Mouse (Mus musculus): ENCODE measurements at regions not wholly inside any gene's neighbourhood (a gene's known extent, or its start where the extent isn't known, plus 50 kb on each side); places are given as distances from the start of the nearest gene placed in this dataset.

DNA sequence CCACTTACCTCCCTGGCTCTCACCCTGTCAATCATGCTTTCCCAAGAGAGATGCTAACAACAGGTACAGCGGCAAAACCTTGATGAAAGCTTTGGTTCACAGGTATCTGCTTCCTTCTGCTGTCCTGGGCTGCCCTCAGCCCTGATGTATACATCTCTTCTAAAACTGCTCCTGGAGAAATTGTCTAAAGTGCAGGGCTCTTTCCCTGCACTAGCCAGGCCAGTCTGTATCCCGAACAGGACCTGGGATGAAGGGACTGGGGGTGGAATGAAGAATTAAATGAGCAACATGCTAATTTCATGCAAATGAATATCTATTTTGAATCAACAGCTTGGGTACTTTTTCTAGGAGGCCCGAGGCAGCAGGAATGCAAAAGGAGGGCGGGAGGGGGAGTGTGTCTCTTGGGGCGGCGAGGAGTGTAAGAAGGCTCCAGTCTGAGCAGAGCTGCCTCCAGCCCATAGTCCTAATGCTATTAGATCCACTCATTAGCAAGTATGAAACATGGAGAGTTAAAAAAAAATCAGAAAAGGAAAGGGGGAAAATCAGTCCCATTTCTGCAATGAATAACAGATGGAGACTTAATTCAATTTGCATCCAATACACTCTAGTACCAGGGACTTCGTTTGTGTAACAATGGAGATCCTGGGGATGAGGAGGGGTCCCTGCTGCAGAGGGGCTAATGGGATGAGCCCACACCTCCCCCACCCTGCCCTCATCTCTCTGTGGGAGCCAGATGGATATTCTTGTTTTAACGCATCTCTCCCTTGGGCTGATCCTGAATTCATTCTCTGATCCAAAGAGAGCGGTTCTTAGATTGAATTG is 137.0 kb upstream of the Ncam1 start:
- DNase-seq: no peak

DNA sequence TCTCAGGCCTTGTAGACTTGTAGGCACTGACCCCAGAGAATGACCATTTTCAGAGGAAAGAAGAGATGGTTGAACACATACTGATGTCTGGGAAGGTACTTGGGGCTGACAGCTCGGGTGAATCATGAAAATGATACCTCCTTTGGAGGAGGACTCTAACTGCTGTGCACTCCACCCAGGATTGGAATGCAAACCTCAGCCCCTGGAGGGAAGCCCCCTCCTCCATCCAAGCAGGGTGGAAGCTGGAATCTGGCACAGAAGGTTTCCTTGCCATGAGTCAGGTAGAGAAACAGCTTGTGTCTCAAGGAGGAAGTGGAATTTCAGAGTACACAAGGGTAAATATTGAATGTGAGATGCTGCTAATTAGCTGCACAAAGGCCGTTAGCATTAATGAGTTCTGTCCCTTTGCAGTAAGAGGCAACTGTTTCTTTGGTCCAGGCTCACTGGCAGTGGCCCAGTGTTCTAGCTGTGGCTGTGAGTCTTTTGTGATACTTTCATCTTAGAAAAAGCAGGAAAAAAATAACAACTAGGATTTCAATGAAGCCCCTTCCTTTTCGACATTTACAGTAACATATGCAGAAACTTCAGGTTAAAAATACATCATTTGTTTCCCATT is 129.4 kb upstream of the Ncam1 start:
- DNase-seq: no peak

GRCm38 (mm10) chr9:49927281-49927680 is 128.6 kb upstream of the Ncam1 start:
- DNase-seq: no peak

DNA sequence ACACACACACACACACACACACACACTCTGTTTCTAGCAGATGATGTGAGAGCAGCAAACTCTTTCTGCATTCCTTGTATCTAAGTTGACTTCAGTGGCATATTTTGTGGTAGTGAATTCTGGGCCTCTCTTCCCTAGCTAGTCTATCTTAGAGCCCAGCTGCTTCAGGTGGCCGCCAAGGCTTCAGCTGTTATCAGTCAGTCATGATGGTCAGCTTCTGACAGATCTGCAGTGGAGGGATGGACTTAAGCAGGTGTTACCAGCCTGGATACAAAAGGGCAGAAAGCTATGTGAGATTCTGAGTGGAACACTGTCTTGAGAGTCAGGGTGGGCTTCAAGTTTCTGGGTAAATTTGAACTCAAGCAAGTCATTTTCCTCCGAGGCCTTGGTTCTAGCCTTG is 127.1 kb upstream of the Ncam1 start:
- no peak for DNase-seq

DNA sequence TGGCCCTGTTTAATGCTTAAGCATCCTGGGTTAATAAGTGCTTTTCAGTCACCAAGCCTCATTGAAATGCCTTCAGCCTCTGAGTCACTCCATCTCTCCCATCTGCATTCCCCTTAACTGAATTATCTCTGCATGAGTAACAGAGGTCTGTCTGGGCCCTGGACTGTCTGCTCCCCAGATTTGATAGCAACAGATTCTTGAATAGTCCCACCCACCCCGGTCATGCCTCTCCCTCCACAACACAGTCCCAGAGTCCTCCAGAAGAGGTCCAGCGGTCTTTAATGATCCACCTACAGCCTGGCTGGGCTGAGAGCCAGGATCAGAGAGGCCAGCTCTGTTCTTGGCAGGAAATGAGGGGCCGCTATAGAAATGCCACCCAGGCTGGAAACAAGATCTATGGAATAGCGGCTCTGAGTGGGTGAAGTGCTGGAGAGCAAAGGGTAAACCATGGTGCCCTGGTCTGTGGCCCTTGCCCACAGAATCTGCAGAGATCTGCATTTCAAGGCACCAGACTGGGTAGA is 125.3 kb upstream of the Ncam1 start:
- DNase-seq: no peak

- peak; percentile 23 for DNase-seq
These were observed 124.0 kb upstream of the Ncam1 start for GRCm38 (mm10) chr9:49922770-49923169.

- DNase-seq: no peak
These were observed 123.4 kb upstream of the Ncam1 start for GRCm38 (mm10) chr9:49922162-49922561.

GRCm38 (mm10) chr9:49921306-49921705 is 122.6 kb upstream of the Ncam1 start:
- DNase-seq: no peak

- peak; percentile 34 for DNase-seq
These were observed 116.5 kb upstream of the Ncam1 start for GRCm38 (mm10) chr9:49915046-49915719.

GRCm38 (mm10) chr9:49913677-49914076 is 115.0 kb upstream of the Ncam1 start:
- no peak for DNase-seq

DNA sequence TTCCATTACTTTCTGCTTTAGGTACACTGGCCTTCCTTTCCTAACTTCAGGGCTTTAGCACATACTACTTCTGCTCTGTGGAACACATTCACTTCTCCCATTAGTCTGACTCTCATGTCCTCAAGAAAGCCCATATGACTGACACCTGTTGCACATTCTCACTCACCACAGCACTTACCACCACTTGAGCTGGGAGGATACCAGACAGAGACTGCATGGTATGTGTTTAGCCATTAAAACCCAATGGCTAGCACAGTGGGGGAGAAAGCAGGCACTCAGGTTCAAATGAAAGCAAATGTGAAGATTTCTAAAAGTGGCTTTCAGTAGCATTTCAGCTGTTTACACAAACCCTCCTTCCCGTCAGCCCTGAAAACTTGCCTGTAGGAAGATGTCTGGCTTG is 113.6 kb upstream of the Ncam1 start:
- DNase-seq: no peak

DNA sequence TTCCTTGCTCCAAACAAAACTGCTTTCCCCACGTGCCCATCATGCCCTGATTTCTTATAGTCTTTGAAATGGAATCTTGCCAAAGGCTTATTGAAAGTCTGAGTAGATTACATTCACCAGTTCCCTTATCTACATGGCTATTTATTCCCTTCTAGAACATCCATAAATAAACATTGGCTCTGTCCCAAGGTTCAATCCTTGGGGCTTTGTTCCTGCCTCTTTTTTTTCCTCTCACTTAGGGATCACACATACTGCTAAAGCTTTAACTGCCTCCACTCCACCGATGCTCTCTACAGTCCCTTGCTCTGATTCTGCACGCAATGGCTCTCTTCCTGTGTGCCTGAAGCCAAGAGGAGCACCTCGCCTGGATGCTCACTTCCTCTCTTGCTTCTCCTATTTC is 107.6 kb upstream of the Ncam1 start:
- no peak for DNase-seq

DNA sequence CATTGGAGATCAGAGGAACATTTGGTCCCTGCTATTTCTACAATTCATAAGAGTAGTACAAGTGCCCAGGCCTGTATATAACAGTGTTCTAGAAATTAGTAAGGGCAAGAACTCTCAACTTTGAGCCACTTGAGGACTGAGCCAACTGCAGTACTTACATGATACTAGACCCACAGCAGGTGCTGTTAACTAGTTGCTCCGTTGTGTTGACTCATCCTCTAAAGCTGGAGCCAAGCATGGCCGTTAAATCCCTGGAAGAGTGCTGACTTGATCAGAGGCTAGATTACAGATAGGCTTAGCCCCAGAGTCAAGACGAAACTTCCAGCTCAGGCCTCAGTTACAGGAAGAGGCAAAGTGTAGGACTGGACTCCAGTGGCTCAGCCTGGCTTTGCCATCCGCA is 107.0 kb upstream of the Ncam1 start:
- no peak for DNase-seq

DNA sequence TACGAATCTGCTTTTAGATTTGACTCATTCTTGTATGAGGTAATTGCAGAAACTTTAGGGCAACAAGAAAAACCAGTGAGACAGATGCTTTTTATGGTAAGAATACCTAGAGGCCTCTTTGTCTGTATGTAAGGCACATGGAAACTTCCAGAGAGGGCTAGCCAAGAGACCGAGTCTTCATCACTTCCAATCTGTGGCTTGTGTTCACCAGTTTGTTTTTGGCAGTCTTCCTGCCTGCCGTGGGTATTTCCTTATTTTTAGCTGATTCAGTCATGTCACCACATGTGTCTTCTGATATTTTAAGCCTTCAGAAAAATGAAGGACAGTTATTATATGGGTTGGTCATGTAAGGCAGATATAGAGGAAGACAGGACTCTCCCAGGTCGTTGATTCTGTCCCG is 100.2 kb upstream of the Ncam1 start:
- DNase-seq: no peak

- DNase-seq: peak; percentile 65
These were observed 86.0 kb upstream of the Ncam1 start for GRCm38 (mm10) chr9:49884516-49885343.

DNA sequence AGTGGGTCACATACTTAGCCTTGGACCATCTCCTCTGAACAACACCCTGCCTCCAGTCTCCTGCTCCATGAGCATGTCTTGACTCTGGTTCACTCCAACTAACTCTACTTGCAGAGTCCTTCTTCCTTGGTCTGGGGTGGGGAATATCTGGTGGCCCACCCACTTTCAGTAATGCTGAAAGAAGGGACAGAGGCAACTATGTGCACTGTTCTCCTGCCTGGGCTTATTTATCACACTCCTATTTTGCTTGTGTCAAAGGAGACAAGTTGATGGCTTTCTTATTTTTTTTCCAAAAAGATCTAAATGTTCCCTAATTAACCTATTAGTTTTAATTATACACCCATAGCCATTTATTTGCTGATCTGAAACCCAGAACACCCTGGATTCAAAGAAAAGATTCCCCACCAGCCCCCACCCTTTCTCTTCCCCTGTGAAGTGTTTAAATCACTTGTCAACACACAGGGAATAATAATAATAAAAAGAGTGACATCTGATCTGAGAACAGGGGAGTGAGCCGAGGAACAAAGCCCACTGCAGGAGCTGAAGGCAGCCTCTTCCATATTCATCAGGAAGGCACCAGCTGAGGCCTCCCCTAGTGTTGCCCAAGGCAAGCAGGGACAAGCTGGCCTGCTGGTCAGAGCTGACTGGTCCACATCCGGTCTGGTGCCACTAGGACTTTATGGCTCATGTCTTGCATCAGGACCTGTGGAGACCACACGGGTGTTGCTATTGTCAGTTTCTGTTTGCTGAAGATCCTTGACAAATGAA is 80.8 kb upstream of the Ncam1 start:
- DNase-seq: no peak

DNA sequence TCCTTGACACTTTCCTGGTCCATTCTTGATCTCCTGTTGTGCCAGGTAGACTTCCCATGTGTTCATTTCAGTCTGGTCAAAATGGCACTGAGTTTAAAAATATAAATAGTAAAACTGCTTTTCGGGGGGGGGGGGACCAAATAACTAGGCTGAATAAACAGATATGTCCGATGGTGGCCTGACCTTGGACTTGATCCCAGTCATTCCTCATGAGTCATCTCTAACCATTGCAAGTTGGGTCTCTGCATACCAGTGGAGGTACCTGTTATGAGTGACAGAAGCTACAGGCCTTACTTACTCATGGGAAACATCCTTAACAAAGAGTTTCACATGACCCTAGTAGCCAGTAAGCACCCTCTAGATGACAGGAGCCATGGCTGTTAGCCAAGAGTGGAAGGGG is 76.2 kb upstream of the Ncam1 start:
- no peak for DNase-seq

DNA sequence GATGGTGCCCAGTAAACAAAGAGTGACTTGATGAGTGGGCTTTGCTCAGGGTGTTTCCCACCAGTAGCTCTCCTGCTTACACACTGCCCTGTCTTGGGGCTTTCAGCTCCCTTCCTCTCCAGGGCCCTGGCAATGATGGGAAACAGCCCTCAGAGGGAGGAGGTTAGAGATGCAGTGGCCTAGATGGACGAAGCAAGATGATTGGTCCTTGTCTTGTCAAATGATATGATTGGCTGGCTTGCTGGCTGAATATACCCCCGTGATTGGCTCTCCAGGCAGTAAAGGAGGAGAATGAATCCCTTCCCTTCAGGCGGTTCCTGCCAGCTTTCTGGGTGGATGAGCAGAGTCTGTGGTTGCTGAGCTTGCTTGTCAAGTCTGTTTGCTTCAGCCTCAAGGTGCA is 74.8 kb upstream of the Ncam1 start:
- DNase-seq: peak; percentile 83

DNA sequence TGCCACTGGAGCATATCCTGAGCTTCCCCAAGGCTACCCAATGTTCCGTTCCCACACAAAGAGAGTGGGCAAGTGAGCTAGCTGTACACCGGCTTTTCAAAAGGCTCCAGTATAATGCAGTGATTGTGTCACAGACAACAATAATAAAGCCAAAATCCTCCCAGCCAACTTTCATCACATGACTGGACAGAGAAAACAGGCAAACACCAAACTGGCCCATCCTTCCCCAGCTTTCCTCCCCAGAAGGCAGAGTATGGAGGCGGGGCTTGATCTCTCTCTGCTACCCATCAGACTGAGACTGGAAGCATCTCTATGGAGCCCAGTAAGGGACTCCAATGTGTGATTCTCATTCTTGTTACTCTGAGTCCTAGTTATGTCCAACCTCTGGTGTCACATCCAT is 52.8 kb upstream of the Ncam1 start:
- no peak for DNase-seq

DNA sequence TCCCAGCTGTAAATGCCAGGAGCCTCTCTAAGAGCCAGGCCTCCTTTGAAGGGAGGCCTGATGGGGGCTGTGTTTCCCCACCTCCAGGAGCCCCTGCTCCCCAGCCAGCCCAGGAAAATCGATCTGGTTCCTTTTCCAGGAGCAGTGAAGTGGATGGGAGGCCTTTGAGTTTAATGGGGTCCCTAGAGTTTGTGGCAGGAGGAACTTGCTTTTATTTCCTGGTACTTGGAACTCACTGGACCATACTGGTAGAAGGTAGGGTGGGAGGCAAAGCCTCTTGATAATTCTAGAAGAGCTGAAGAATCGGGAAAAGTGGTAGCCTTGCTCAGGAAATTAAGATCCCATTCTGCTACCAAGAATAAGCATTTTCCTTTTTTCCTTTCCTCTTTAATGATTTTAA is 50.7 kb upstream of the Ncam1 start:
- no peak for DNase-seq

- no peak for DNase-seq
These were observed 50.2 kb upstream of the Ncam1 start for GRCm38 (mm10) chr9:49848943-49849342.
